Mouse (Mus musculus): Measurements from ENCODE around the gene Immt. TPM values are rescaled to one million over a fixed set of nuclear protein-coding genes. Genes with fewer than 3 reads are reported as not detected.

Immt gene
- polyA plus RNA-seq (2012): 20.9 and 44.2 TPM in 2 replicates

- no peak for TF ChIP-seq GATA1 (IDR thresholded peaks at IDR 0.05; ENCODE audit: low read length)
Observed at GRCm38 (mm10) chr6:71830690-71831580, at the start of gene Immt. Gene Immt, plus strand, starts transcription at chr6:71831331.

- no peak for TF ChIP-seq GATA1 (IDR thresholded peaks at IDR 0.05; ENCODE audit: low read length)
Observed at GRCm38 (mm10) chr6:71783165-71783564, 48.0 kb upstream of the Immt start.

- no peak for TF ChIP-seq GATA1 (IDR thresholded peaks at IDR 0.05; ENCODE audit: low read length)
Observed at GRCm38 (mm10) chr6:71788348-71788747, 42.8 kb upstream of the Immt start.

- TF ChIP-seq GATA1 (IDR thresholded peaks at IDR 0.05; ENCODE audit: low read length): no peak
Observed at GRCm38 (mm10) chr6:71791771-71792170, 39.4 kb upstream of the Immt start.

GRCm38 (mm10) chr6:71799391-71799790 lies 31.7 kb upstream of the Immt start:
- no peak for TF ChIP-seq GATA1 (IDR thresholded peaks at IDR 0.05; ENCODE audit: low read length)

- no peak for TF ChIP-seq GATA1 (IDR thresholded peaks at IDR 0.05; ENCODE audit: low read length)
Observed at GRCm38 (mm10) chr6:71801011-71801713, 30.0 kb upstream of the Immt start.

GRCm38 (mm10) chr6:71801714-71802094 lies 29.4 kb upstream of the Immt start:
- no peak for TF ChIP-seq GATA1 (IDR thresholded peaks at IDR 0.05; ENCODE audit: low read length)

- no peak for TF ChIP-seq GATA1 (IDR thresholded peaks at IDR 0.05; ENCODE audit: low read length)
Observed at GRCm38 (mm10) chr6:71803609-71804008, 27.5 kb upstream of the Immt start.

- TF ChIP-seq GATA1 (IDR thresholded peaks at IDR 0.05; ENCODE audit: low read length): no peak
Observed at GRCm38 (mm10) chr6:71804061-71804829, 26.9 kb upstream of the Immt start.

- no peak for TF ChIP-seq GATA1 (IDR thresholded peaks at IDR 0.05; ENCODE audit: low read length)
Observed at GRCm38 (mm10) chr6:71806713-71807112, 24.4 kb upstream of the Immt start.

GRCm38 (mm10) chr6:71809890-71810289 lies 21.2 kb upstream of the Immt start:
- no peak for TF ChIP-seq GATA1 (IDR thresholded peaks at IDR 0.05; ENCODE audit: low read length)

- TF ChIP-seq GATA1 (IDR thresholded peaks at IDR 0.05; ENCODE audit: low read length): no peak
Observed at GRCm38 (mm10) chr6:71812820-71813219, 18.3 kb upstream of the Immt start.

- TF ChIP-seq GATA1 (IDR thresholded peaks at IDR 0.05; ENCODE audit: low read length): no peak
Observed at GRCm38 (mm10) chr6:71819764-71820292, 11.3 kb upstream of the Immt start.

- no peak for TF ChIP-seq GATA1 (IDR thresholded peaks at IDR 0.05; ENCODE audit: low read length)
Observed at GRCm38 (mm10) chr6:71823085-71823484, 8.0 kb upstream of the Immt start.

GRCm38 (mm10) chr6:71823488-71823887 lies 7.6 kb upstream of the Immt start:
- TF ChIP-seq GATA1 (IDR thresholded peaks at IDR 0.05; ENCODE audit: low read length): no peak

GRCm38 (mm10) chr6:71823961-71824360 lies 7.2 kb upstream of the Immt start:
- no peak for TF ChIP-seq GATA1 (IDR thresholded peaks at IDR 0.05; ENCODE audit: low read length)

Data from G1E-ER4 (cell line).